Mouse (Mus musculus) heart, embryonic 16.5 days (tissue): ENCODE data around the gene Olfr523. TPM values are rescaled to one million over a fixed set of nuclear protein-coding genes. Genes with fewer than 3 reads are reported as not detected.

Experiments
- ATAC-seq: fragments of 200-750 bp; cut with Nextera tagmentation; replicated peaks from 2 replicates; pipeline ENCODE4 v1.8.0; 2017; ENCODE audit warnings: moderate number of reproducible peaks; ENCODE audit not compliant: insufficient read depth, low FRiP score; ENCODE audit errors: extremely low read depth
- H3K27ac ChIP-seq: fragments of 300-500 bp; sonication (generic); 2 replicates; pipeline ENCODE4 v1.5.1; 2014; ENCODE audit warnings: mild to moderate bottlenecking, low read length, control low read depth, moderate library complexity
- H3K27me3 ChIP-seq: fragments of 300-500 bp; sonication (generic); 2 replicates; pipeline ENCODE4 v1.6.1; 2014; ENCODE audit warnings: low read length, mixed read lengths; ENCODE audit not compliant: control insufficient read depth, insufficient read depth
- H3K36me3 ChIP-seq: fragments of 300-500 bp; sonication (generic); 2 replicates; pipeline ENCODE4 v1.6.1; 2014; ENCODE audit not compliant: control insufficient read depth, insufficient read depth
- H3K4me1 ChIP-seq: fragments of 300-500 bp; sonication (generic); 2 replicates; pipeline ENCODE4 v1.6.1; 2014; ENCODE audit warnings: low read length, mixed read lengths; ENCODE audit not compliant: control insufficient read depth, insufficient read depth
- H3K4me2 ChIP-seq: fragments of 300-500 bp; sonication (generic); 2 replicates; pipeline ENCODE4 v1.6.1; 2014; ENCODE audit warnings: low read depth, mild to moderate bottlenecking, control low read depth, low read length
- H3K4me3 ChIP-seq: fragments of 300-500 bp; sonication (generic); 2 replicates; pipeline ENCODE4 v1.5.1; 2014; ENCODE audit warnings: mild to moderate bottlenecking, control low read depth, low read length
- H3K9ac ChIP-seq: fragments of 300-500 bp; sonication (generic); 2 replicates; pipeline ENCODE4 v1.6.1; 2014; ENCODE audit warnings: low read length, control low read depth
- H3K9me3 ChIP-seq: fragments of 300-500 bp; sonication (generic); replicated peaks from 2 replicates; pipeline ENCODE4 v1.6.1; 2016; ENCODE audit warnings: low read length; ENCODE audit not compliant: control insufficient read depth
- WGBS: fragments of 180-500 bp; shearing (Covaris S2); extraction: QIAGEN DNeasy Blood & Tissue Kit; methylation state at CpG from one replicate; pipeline ENCODE4 v1.1.7; 2014; 5-methylcytosine and 5-hydroxymethylcytosine counted together
- polyA plus RNA-seq: library from polyadenylated mRNA; unstranded; fragments of >200 nt; fragmentation: Nextera tagmentation; extraction: Ambion mirVana; gene quantifications from 2 replicates; pipeline ENCODE4 v1.2.1, GENCODE M21; 2015

Olfr523 gene
- polyA plus RNA-seq, 1 experiment from 2014 or later = not detected

- no peak overlapping the region for H3K4me3 ChIP-seq
- H3K9ac ChIP-seq = no peak overlapping the region
- H3K4me1 ChIP-seq = no peaks in the 10 kb centered on the region
- ATAC-seq = no peak
- no peaks in the 10 kb centered on the region for H3K27me3 ChIP-seq
- no peak overlapping the region for H3K4me2 ChIP-seq
- H3K9me3 ChIP-seq = no peaks in the 10 kb centered on the region
- H3K27ac ChIP-seq = no peak overlapping the region
- no peaks in the 10 kb centered on the region for H3K36me3 ChIP-seq
- 49% methylated on average over 4 of the region's 4 CpGs for WGBS
These were observed 15.6 kb downstream of the Olfr523 start for GRCm38 (mm10) chr7:140188391-140189328.

- no peak for ATAC-seq
- Histone ChIP-seq H3K4me2 (no peak overlapping the region), H3K27me3 (no peaks in the 10 kb centered on the region), H3K36me3 (no peaks in the 10 kb centered on the region), H3K4me3 (no peak overlapping the region), H3K27ac (no peak overlapping the region), H3K9me3 (no peaks in the 10 kb centered on the region), H3K4me1 (no peaks in the 10 kb centered on the region), H3K9ac (no peak overlapping the region)
- WGBS = 68% methylated on average over 1 of the region's 1 CpGs
These were observed 17.4 kb downstream of the Olfr523 start for GRCm38 (mm10) chr7:140190435-140190834.

DNA sequence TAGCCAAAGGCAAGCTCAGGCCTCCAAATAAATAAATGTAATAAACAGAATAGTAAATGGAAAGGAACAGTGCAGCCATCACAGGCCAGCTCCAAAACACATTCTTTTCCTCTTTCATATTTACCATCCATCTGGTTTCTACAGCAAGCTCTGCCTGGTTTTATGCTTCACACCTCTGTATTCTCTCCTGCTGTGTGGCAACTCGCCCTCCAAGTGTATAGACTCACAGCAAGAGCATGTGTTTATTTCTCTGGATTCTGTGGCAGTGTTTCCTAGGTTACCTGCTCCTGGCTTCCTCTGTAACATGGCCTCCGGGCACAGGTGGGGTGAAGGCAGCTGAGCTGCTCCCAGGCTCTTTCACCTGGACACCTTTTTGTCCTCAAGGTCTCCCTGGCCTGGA is 19.4 kb downstream of the Olfr523 start:
- ATAC-seq = no peak
- 47% methylated on average over 2 of the region's 2 CpGs for WGBS
- H3K4me1 ChIP-seq = no peaks in the 10 kb centered on the region
- no peaks in the 10 kb centered on the region for H3K27me3 ChIP-seq
- no peak overlapping the region for H3K9ac ChIP-seq
- no peak overlapping the region for H3K4me3 ChIP-seq
- no peak overlapping the region for H3K4me2 ChIP-seq
- no peaks in the 10 kb centered on the region for H3K36me3 ChIP-seq
- no peaks in the 10 kb centered on the region for H3K9me3 ChIP-seq
- peak overlapping the region; percentile 65 for H3K27ac ChIP-seq

- 65% methylated on average over 2 of the region's 2 CpGs for WGBS
- Histone ChIP-seq H3K36me3 (no peaks in the 10 kb centered on the region), H3K9me3 (no peaks in the 10 kb centered on the region), H3K4me3 (no peak overlapping the region), H3K4me1 (no peaks in the 10 kb centered on the region), H3K9ac (no peak overlapping the region), H3K27me3 (no peaks in the 10 kb centered on the region), H3K27ac (peak overlapping the region; percentile 65), H3K4me2 (no peak overlapping the region)
- peak; percentile 30 for ATAC-seq
These were observed 19.8 kb downstream of the Olfr523 start for GRCm38 (mm10) chr7:140192851-140193250.

DNA sequence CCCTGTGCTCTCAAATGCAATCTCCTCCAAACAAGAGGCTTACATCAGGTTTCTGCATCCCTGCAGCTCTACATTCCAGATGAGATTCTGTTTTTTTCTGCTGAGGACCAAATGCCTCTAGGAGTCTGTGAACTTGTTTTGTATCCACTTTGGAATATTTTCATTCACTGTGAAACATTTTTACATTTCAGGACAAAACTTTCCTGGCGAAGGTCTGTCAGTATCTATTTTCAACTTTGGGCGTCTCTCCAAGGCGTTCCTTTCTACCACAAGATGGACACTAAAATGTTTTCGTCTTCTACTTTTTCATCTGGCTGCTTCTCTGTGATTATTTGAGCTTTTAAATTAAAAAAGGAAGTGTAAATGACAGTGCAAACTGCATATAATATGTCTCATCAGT is 21.0 kb downstream of the Olfr523 start:
- no peaks in the 10 kb centered on the region for H3K36me3 ChIP-seq
- ATAC-seq = no peak
- 68% methylated on average over 4 of the region's 4 CpGs for WGBS

DNA sequence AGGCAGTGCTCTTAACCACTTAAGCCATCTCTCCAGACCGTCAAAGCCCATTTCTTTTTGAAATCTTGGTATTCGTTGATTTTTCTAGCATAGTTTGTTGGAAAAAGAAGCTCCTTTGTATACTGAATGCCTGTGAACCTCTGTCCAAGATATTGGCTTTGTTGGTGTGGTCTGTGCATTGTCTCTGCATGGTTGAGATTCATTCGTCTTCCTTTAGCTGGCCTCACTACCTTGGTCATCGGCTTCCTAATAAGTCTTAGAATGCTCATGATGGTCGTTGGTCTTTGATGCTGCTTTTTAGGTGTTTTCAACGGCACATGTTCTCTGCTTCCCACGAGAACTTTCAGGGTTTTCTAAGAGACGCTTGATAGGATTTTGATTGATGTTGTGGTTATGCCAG is 23.0 kb downstream of the Olfr523 start:
- no peaks in the 10 kb centered on the region for H3K27me3 ChIP-seq
- no peak overlapping the region for H3K27ac ChIP-seq
- H3K9me3 ChIP-seq = no peaks in the 10 kb centered on the region
- no peak overlapping the region for H3K4me3 ChIP-seq
- WGBS = 69% methylated on average over 8 of the region's 8 CpGs
- no peak overlapping the region for H3K9ac ChIP-seq
- no peak overlapping the region for H3K4me2 ChIP-seq
- no peaks in the 10 kb centered on the region for H3K4me1 ChIP-seq
- H3K36me3 ChIP-seq = no peaks in the 10 kb centered on the region
- no peak for ATAC-seq

More for the DNA sequence above, 21.0 kb downstream of the Olfr523 start:
- H3K27me3 ChIP-seq = no peaks in the 10 kb centered on the region
- H3K4me2 ChIP-seq = no peak overlapping the region
- H3K4me1 ChIP-seq = no peaks in the 10 kb centered on the region
- no peak overlapping the region; the same call in 1 of the 2 replicates for H3K27ac ChIP-seq
- no peak overlapping the region for H3K4me3 ChIP-seq
- H3K9ac ChIP-seq = no peak overlapping the region
- H3K9me3 ChIP-seq = no peaks in the 10 kb centered on the region

DNA sequence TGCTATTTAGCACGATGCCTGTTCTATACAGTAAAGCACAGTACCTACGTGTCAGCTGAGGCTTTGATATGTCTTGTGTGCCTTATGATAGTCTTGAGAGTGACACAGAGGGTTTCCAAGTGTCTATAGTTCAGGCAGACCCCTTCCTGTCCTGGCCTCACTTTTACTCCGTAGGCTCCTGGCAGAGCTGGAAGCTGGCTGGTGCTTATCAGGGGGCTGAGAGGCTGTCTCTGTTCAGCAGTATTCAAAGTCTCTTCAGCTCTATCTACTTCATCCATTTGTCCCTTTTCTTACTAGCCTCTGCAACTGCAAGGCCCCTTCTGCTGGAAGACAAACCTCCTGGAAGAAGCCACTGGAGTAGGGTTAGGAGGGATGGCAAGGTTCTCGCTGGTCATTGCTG is 28.1 kb downstream of the Olfr523 start:
- Histone ChIP-seq H3K4me1 (no peaks in the 10 kb centered on the region), H3K9me3 (no peaks in the 10 kb centered on the region), H3K27me3 (no peaks in the 10 kb centered on the region; the same call in 1 of the 2 replicates), H3K4me2 (no peak overlapping the region), H3K4me3 (no peak overlapping the region), H3K27ac (no peak overlapping the region), H3K9ac (no peak overlapping the region), H3K36me3 (no peaks in the 10 kb centered on the region)
- 70% methylated on average over 4 of the region's 4 CpGs for WGBS
- no peak for ATAC-seq

- no peak for ATAC-seq
- Histone ChIP-seq H3K27ac (peak within 1 kb of the TSS; percentile 23; the same call in 1 of the 2 replicates), H3K4me3 (no peak within 1 kb of the TSS), H3K9ac (no peak within 1 kb of the TSS), H3K9me3 (no peaks in the 10 kb centered on the region), H3K4me1 (no peaks in the 10 kb centered on the region), H3K36me3 (no peaks in the 10 kb centered on the region), H3K27me3 (no peaks in the 10 kb centered on the region; the same call in 1 of the 2 replicates), H3K4me2 (no peak within 1 kb of the TSS)
These were observed 32.8 kb downstream of the Olfr523 start, which contains the start of gene Olfr524 for GRCm38 (mm10) chr7:140205864-140206263. Gene Olfr524, minus strand, starts transcription at chr7:140205964.

- no peaks in the 10 kb centered on the region for H3K4me1 ChIP-seq
- 79% methylated on average over 3 of the region's 3 CpGs for WGBS
- H3K9me3 ChIP-seq = no peaks in the 10 kb centered on the region
These were observed 33.9 kb downstream of the Olfr523 start for GRCm38 (mm10) chr7:140206904-140207303.

More at GRCm38 (mm10) chr7:140206904-140207303, 33.9 kb downstream of the Olfr523 start:
- H3K9ac ChIP-seq = no peak overlapping the region
- H3K27me3 ChIP-seq = no peaks in the 10 kb centered on the region; the same call in 1 of the 2 replicates
- no peaks in the 10 kb centered on the region for H3K36me3 ChIP-seq
- peak overlapping the region; percentile 25; the same call in 1 of the 2 replicates for H3K27ac ChIP-seq
- no peak overlapping the region for H3K4me2 ChIP-seq
- H3K4me3 ChIP-seq = no peak overlapping the region
- ATAC-seq = no peak
